Mouse (Mus musculus) liver, embryonic 14.5 days (tissue): ENCODE data around the gene Rnase12.

Experiments
- CTCF ChIP-seq: IDR thresholded peaks from 2 replicates; pipeline ENCODE4 v1.5.1; 2016; ENCODE audit warnings: antibody characterized with exemption, low read depth, control low read depth
- EP300 ChIP-seq: IDR thresholded peaks from 2 replicates; pipeline ENCODE4 v1.6.1; 2016; ENCODE audit warnings: antibody characterized with exemption, low read depth

DNA sequence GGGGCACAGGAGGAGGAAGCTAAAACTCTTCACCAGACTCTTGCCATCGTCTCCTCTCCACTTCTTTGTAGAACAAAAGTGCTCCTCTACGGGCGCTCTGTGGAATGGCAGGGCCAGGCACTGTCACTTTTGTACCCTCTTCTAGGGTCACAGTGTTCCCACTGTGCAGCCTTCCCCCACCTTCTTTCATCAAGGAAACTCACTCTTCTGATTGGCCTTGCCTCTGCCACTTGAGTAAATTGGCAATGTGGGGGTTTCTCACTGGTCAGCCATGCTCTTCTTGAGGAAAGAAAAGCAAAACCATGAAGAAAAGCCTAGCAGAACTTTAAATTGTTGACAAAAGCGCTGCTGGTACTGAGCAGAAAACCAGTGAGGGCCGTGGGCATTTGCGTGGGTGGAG is 15.7 kb downstream of the Rnase12 start, which contains the start of gene Rnase9:
- TF ChIP-seq CTCF, result no peak
- no peak for TF ChIP-seq EP300
